Comparison of ENCODE assay signal across 8 mouse cellular contexts in the genomic region with DNA sequence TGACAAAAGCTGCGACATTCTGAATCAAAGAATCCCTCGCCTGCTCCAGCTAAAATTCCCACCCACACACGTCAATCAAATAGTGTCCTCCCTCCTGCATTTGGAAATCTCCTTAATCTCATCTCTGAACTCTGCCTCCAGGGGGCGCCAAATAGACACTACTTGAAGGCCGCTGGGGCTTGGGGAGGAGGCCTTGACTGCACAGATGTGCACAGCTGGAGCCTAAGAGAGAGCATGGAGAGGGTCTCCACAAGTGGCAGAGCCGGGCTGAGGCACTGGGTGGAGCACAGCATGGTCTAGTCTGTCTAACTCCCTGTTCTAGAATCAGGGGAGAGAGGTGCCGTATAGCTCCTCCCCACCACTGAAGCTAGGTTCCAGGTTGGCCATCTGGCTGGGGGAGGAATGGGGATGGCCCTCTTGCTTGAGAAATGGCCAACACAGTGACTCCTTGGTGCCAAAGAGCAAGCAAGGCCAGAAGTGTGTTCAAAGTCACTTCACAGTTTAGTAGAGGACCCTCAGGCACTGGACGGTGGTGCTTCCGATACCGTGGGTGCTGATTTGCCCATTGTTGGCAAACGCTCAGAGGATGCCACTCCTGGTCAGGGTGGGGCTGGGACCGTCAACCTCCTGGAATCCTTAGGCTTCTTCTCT. TPM values are rescaled to one million over a fixed set of nuclear protein-coding genes. Genes with fewer than 3 reads are reported as not detected.
DNase-seq lines count a peak whose midpoint lies in the region; ATAC-seq and TF ChIP-seq lines count a peak whose summit lies in the region.

No protein-coding gene starts in this region.

- no peaks in the 10 kb centered on the region for H3K9me3 ChIP-seq in midbrain, embryonic 11.5 days (ENCODE audit: control insufficient read depth, low read length)
- H3K9me3 ChIP-seq in midbrain, embryonic 13.5 days: no peaks in the 10 kb centered on the region
- no peaks in the 10 kb centered on the region for H3K9me3 ChIP-seq in kidney, embryonic 16.5 days (ENCODE audit: low read length)

- H3K4me2 ChIP-seq in midbrain, embryonic 11.5 days: no peak overlapping the region
- H3K4me2 ChIP-seq in midbrain, embryonic 13.5 days (replicated peaks): no peak overlapping the region
- no peak overlapping the region for H3K4me2 ChIP-seq in kidney, embryonic 16.5 days (replicated peaks; ENCODE audit: low read depth, low read length)

- no peak for TF ChIP-seq POLR2A in liver, adult 2 months (IDR thresholded peaks at IDR 0.05; ENCODE audit: extremely low read depth, insufficient read depth, low read length)
- TF ChIP-seq POLR2A in olfactory bulb, adult 2 months (IDR thresholded peaks at IDR 0.05; ENCODE audit: insufficient read depth, low read depth, low read length): no peak

- no peak overlapping the region for H3K9ac ChIP-seq in midbrain, embryonic 11.5 days (ENCODE audit: low read length)
- no peak overlapping the region for H3K9ac ChIP-seq in midbrain, embryonic 13.5 days (replicated peaks)
- no peak overlapping the region for H3K9ac ChIP-seq in kidney, embryonic 16.5 days (replicated peaks; ENCODE audit: low read length)
- no peak overlapping the region for H3K9ac ChIP-seq in liver, adult 2 months (ENCODE audit: low read depth, low read length)

- 47% methylated on average over 12 of the region's 12 CpGs for WGBS in midbrain, embryonic 11.5 days
- WGBS in midbrain, embryonic 13.5 days: 49% methylated on average over 12 of the region's 12 CpGs
- WGBS in kidney, embryonic 16.5 days: 46% methylated on average over 12 of the region's 12 CpGs
- WGBS in liver, adult 2 months: 55% methylated on average over 12 of the region's 12 CpGs
- WGBS in olfactory bulb, adult 2 months: 49% methylated on average over 12 of the region's 12 CpGs

- peak; percentile 97 for DNase-seq in midbrain, embryonic 11.5 days (ENCODE audit: low spot score, missing footprints)
- DNase-seq in gastrocnemius, postnatal 36 days: peak; percentile 68 to 83
- DNase-seq in liver, adult 2 months (ENCODE audit: extremely low read depth, low read depth, low spot score): peak; percentile 40
- DNase-seq in thymus, adult 18-20 months: peak; percentile 41 to 52

- intact Hi-C loops in gastrocnemius, postnatal 36 days (cut with DNase I): loop anchor here (1.0 to 2.0 kb wide), 2 partner anchors 49 to 141 kb away; no protein-coding TSS in a partner anchor

- peak; percentile 59; the same call in 1 of the 2 replicates for ATAC-seq in midbrain, embryonic 11.5 days (ENCODE audit: low FRiP score)
- ATAC-seq in midbrain, embryonic 13.5 days: no peak; the same call in 1 of the 2 replicates
- ATAC-seq in common myeloid progenitor, adult 5-6 weeks (replicated peaks; ENCODE audit: low read depth, poor library complexity, severe bottlenecking): peak; percentile 80
- ATAC-seq in kidney, embryonic 16.5 days (ENCODE audit: low FRiP score, low TSS enrichment): peak; percentile 86; the same call in 1 of the 2 replicates

- TF ChIP-seq CTCF in liver, adult 2 months (IDR thresholded peaks at IDR 0.05; ENCODE audit: low read depth, low read length): peak; percentile 73
- TF ChIP-seq CTCF in olfactory bulb, adult 2 months (IDR thresholded peaks at IDR 0.05; ENCODE audit: insufficient read depth, low read depth, low read length): peak; percentile 70

- H3K36me3 ChIP-seq in midbrain, embryonic 11.5 days (ENCODE audit: control insufficient read depth, insufficient read depth, low read length): no peaks in the 10 kb centered on the region
- no peaks in the 10 kb centered on the region for H3K36me3 ChIP-seq in midbrain, embryonic 13.5 days
- no peaks in the 10 kb centered on the region for H3K36me3 ChIP-seq in kidney, embryonic 16.5 days (ENCODE audit: insufficient read depth, low read length)
- H3K36me3 ChIP-seq in liver, adult 2 months (ENCODE audit: control insufficient read depth, insufficient read depth, low read length): peaks cover 23% of the 10 kb centered on the region

- H3K4me3 ChIP-seq in midbrain, embryonic 11.5 days (ENCODE audit: low read depth, low read length): no peak overlapping the region
- H3K4me3 ChIP-seq in midbrain, embryonic 13.5 days (replicated peaks): no peak overlapping the region
- no peak overlapping the region for H3K4me3 ChIP-seq in kidney, embryonic 16.5 days (ENCODE audit: low read length)
- no peak overlapping the region for H3K4me3 ChIP-seq in liver, adult 2 months (ENCODE audit: insufficient read depth, low read depth, low read length)
- no peak overlapping the region for H3K4me3 ChIP-seq in olfactory bulb, adult 2 months (ENCODE audit: insufficient read depth, low read depth, low read length)

- H3K27me3 ChIP-seq in midbrain, embryonic 11.5 days (ENCODE audit: control insufficient read depth, insufficient read depth, low read length): no peaks in the 10 kb centered on the region
- H3K27me3 ChIP-seq in midbrain, embryonic 13.5 days: no peaks in the 10 kb centered on the region
- H3K27me3 ChIP-seq in kidney, embryonic 16.5 days (ENCODE audit: insufficient read depth, low read length): no peaks in the 10 kb centered on the region
- no peaks in the 10 kb centered on the region for H3K27me3 ChIP-seq in liver, adult 2 months (ENCODE audit: control insufficient read depth, insufficient read depth, low read length)

- no peak overlapping the region for H3K27ac ChIP-seq in midbrain, embryonic 11.5 days (ENCODE audit: low read depth, low read length)
- no peak overlapping the region for H3K27ac ChIP-seq in midbrain, embryonic 13.5 days
- H3K27ac ChIP-seq in kidney, embryonic 16.5 days (ENCODE audit: low read length): no peak overlapping the region
- H3K27ac ChIP-seq in liver, adult 2 months (replicated peaks; ENCODE audit: insufficient read depth, low read depth, low read length): no peak overlapping the region
- no peak overlapping the region for H3K27ac ChIP-seq in olfactory bulb, adult 2 months (ENCODE audit: insufficient read depth, low read depth, low read length)

- no peaks in the 10 kb centered on the region; the same call in 1 of the 2 replicates for H3K4me1 ChIP-seq in midbrain, embryonic 11.5 days (ENCODE audit: control insufficient read depth, insufficient read depth, low read length)
- H3K4me1 ChIP-seq in midbrain, embryonic 13.5 days (replicated peaks): peaks cover 9% of the 10 kb centered on the region
- H3K4me1 ChIP-seq in kidney, embryonic 16.5 days (ENCODE audit: insufficient read depth, low read length): peaks cover 3% of the 10 kb centered on the region
- H3K4me1 ChIP-seq in liver, adult 2 months (ENCODE audit: control insufficient read depth, insufficient read depth, low read length): peaks cover 3% of the 10 kb centered on the region; the same call in 1 of the 2 replicates
- peaks cover 6% of the 10 kb centered on the region for H3K4me1 ChIP-seq in olfactory bulb, adult 2 months (ENCODE audit: control insufficient read depth, insufficient read depth, low read length)

- H3K79me2 ChIP-seq in liver, adult 2 months (ENCODE audit: control insufficient read depth, insufficient read depth, low read length): no peaks in the 10 kb centered on the region

RNA-seq across cellular contexts. Expression of a gene that starts 32.6 kb away (rescaled TPM):
- polyA plus RNA-seq in midbrain, embryonic 11.5 days (2014; fragmentation: Nextera tagmentation; extraction: Ambion mirVana): 0.34 and 0.92 TPM in 2 replicates
- 0.64 and 1.0 TPM in 2 replicates for polyA plus RNA-seq in midbrain, embryonic 13.5 days (2015; fragmentation: Nextera tagmentation; extraction: Ambion mirVana)
- total RNA-seq in common myeloid progenitor, adult 5-6 weeks (2017): 0.34 TPM in 1 of 2 replicates, not detected in the other
- total RNA-seq in gastrocnemius, postnatal 36 days (2021): 10 to 100 TPM; 56.4 to 57.7 TPM
- 0.67 and 0.72 TPM in 2 replicates for polyA plus RNA-seq in kidney, embryonic 16.5 days (2015; fragmentation: Nextera tagmentation; extraction: Ambion mirVana)
- total RNA-seq in liver, adult 2 months (2014; rRNA removed): 1.9 and 2.8 TPM in 2 replicates
- polyA plus RNA-seq in liver, adult 2 months (2012; rRNA removed): 6.3 and 6.4 TPM in 2 replicates
- not detected in 2 replicates for polyA plus RNA-seq in olfactory bulb, adult 2 months (2012; ENCODE audit: insufficient read depth, insufficient read length, low replicate concordance, missing spikeins)

RNA-seq across cellular contexts. Expression of a gene that starts 51.6 kb away (rescaled TPM):
- 2.3 and 2.5 TPM in 2 replicates for polyA plus RNA-seq in midbrain, embryonic 11.5 days (2014; fragmentation: Nextera tagmentation; extraction: Ambion mirVana)
- polyA plus RNA-seq in midbrain, embryonic 13.5 days (2015; fragmentation: Nextera tagmentation; extraction: Ambion mirVana): 4.1 and 5.0 TPM in 2 replicates
- total RNA-seq in common myeloid progenitor, adult 5-6 weeks (2017): 0.09 and 0.53 TPM in 2 replicates
- 1 to 10 TPM; 4.2 to 6.7 TPM for total RNA-seq in gastrocnemius, postnatal 36 days (2021)
- 3.0 and 3.4 TPM in 2 replicates for polyA plus RNA-seq in kidney, embryonic 16.5 days (2015; fragmentation: Nextera tagmentation; extraction: Ambion mirVana)
- total RNA-seq in liver, adult 2 months (2014; rRNA removed): 107 and 115 TPM in 2 replicates
- polyA plus RNA-seq in liver, adult 2 months (2012; rRNA removed): 134 and 139 TPM in 2 replicates
- not detected in 2 replicates for polyA plus RNA-seq in olfactory bulb, adult 2 months (2012; ENCODE audit: insufficient read depth, insufficient read length, low replicate concordance, missing spikeins)

Comparison
In these comparisons a context has a peak if more than half of its experiments do, and no peak if none do; other contexts are left out.
1. DNase-seq: peak in every context shown above with its lines; median percentile 97 in midbrain, embryonic 11.5 days; 76 in gastrocnemius, postnatal 36 days; 46 in thymus, adult 18-20 months; 40 in liver, adult 2 months.
2. RNA of a gene that starts 51.6 kb away (polyA plus RNA-seq): 134 to 139 TPM in liver, adult 2 months; 4.1 to 5.0 TPM in midbrain, embryonic 13.5 days, 3.0 to 3.4 TPM in kidney, embryonic 16.5 days, 2.3 to 2.5 TPM in midbrain, embryonic 11.5 days and not detected in olfactory bulb, adult 2 months; every median in the first group is over 10 times any median in the second.